Mouse (Mus musculus) CH12.LX (cell line): ENCODE results near the gene Ldlrad1. TPM values are rescaled to one million over a fixed set of nuclear protein-coding genes. Genes with fewer than 3 reads are reported as not detected.

Experiments used
- DNase-seq: peaks from one replicate; pipeline ENCODE4 v3.0.0-alpha.2; 2013; ENCODE audit errors: extremely low read depth
- H3K27ac ChIP-seq: 2 replicates; pipeline ENCODE4 v1.5.1; 2012; ENCODE audit warnings: low read depth, mild to moderate bottlenecking, control low read depth, moderate library complexity; ENCODE audit not compliant: insufficient read depth
- H3K27me3 ChIP-seq: replicated peaks from 2 replicates; pipeline ENCODE3; 2012; ENCODE audit warnings: inconsistent platforms
- H3K36me3 ChIP-seq, 2 experiments: replicated peaks in 1 of 2; 2 replicates each; pipeline versions ENCODE3 to v1.6.1; 2012; ENCODE audit warnings: inconsistent platforms in 1 of 2, low read length in 1 of 2, mild to moderate bottlenecking in 1 of 2, mixed read lengths in 1 of 2, moderate library complexity in 1 of 2; ENCODE audit not compliant: control insufficient read depth in 1 of 2, insufficient read depth in 1 of 2
- H3K4me1 ChIP-seq, 2 experiments: 2 replicates each; pipeline ENCODE4 v1.6.1; 2012; ENCODE audit warnings: inconsistent platforms in 1 of 2, moderate library complexity in 1 of 2; ENCODE audit not compliant: insufficient read depth in 2 of 2, control insufficient read depth in 1 of 2
- H3K4me2 ChIP-seq: 2 replicates; pipeline ENCODE4 v1.6.1; 2012; ENCODE audit warnings: low read depth, mild to moderate bottlenecking, control low read depth; ENCODE audit not compliant: poor library complexity, insufficient read depth, severe bottlenecking
- H3K4me3 ChIP-seq, 3 experiments: fragments of 150-350 bp in 1 of 3; sonication (generic) in 1 of 3; replicated peaks in 1 of 3; 2 replicates each; pipeline versions ENCODE3 to v1.5.1; 2011 to 2012; ENCODE audit warnings: low read depth in 2 of 3, low read length in 2 of 3, mild to moderate bottlenecking in 2 of 3, moderate library complexity in 2 of 3, control low read depth in 1 of 3, improper control_type of control experiment in 1 of 3, inconsistent platforms in 1 of 3, mixed read lengths in 1 of 3; ENCODE audit not compliant: poor library complexity in 1 of 3
- H3K79me2 ChIP-seq: replicated peaks from 2 replicates; pipeline ENCODE4 v1.6.1; 2012; ENCODE audit warnings: mild to moderate bottlenecking, moderate library complexity; ENCODE audit not compliant: control insufficient read depth, poor library complexity, insufficient read depth, severe bottlenecking; ENCODE audit errors: extremely low read depth
- H3K9ac ChIP-seq: 2 replicates; pipeline ENCODE4 v1.6.1; 2012; ENCODE audit warnings: low read depth, mild to moderate bottlenecking, control low read depth, moderate library complexity; ENCODE audit not compliant: insufficient read depth
- H3K9me3 ChIP-seq: replicated peaks from 2 replicates; pipeline ENCODE3; 2012; ENCODE audit warnings: low read length, inconsistent platforms, mixed read lengths
- BHLHE40 ChIP-seq: IDR thresholded peaks from 2 replicates; pipeline ENCODE4 v1.6.1; 2011; ENCODE audit warnings: mild to moderate bottlenecking, low read depth, low read length, improper control_type of control experiment
- CHD1 ChIP-seq: IDR thresholded peaks from 2 replicates; pipeline ENCODE4 v1.6.1; 2012; ENCODE audit warnings: low read depth, low read length, improper control_type of control experiment, inconsistent platforms
- CTCF ChIP-seq, 2 experiments: IDR thresholded peaks in 1 of 2; conservative IDR thresholded peaks in 1 of 2; 2 replicates each; pipeline ENCODE4 v1.5.1; 2011 to 2012; ENCODE audit warnings: low read depth in 2 of 2, low read length in 2 of 2, improper control_type of control experiment in 1 of 2, inconsistent platforms in 1 of 2, mild to moderate bottlenecking in 1 of 2, moderate library complexity in 1 of 2
- ELF1 ChIP-seq: IDR thresholded peaks from 2 replicates; pipeline ENCODE4 v1.6.1; 2014; ENCODE audit warnings: low read depth, mild to moderate bottlenecking, inconsistent platforms, low read length, improper control_type of control experiment
- ETS1 ChIP-seq: conservative IDR thresholded peaks from 2 replicates; pipeline ENCODE4 v1.6.1; 2012; ENCODE audit warnings: low read depth, mild to moderate bottlenecking, inconsistent platforms, low read length, improper control_type of control experiment, moderate library complexity
- GABPA ChIP-seq: IDR thresholded peaks from 2 replicates; pipeline ENCODE4 v1.6.1; 2012; ENCODE audit warnings: low read depth, low read length, improper control_type of control experiment, inconsistent platforms; ENCODE audit not compliant: insufficient replicate concordance
- JUN ChIP-seq: IDR thresholded peaks from 2 replicates; pipeline ENCODE4 v1.6.1; 2011; ENCODE audit warnings: low read depth, mild to moderate bottlenecking, low read length, improper control_type of control experiment, moderate library complexity; ENCODE audit not compliant: insufficient read depth
- JUND ChIP-seq: conservative IDR thresholded peaks from 2 replicates; pipeline ENCODE4 v1.6.1; 2011; ENCODE audit warnings: low read depth, low read length, improper control_type of control experiment
- KAT2A ChIP-seq: IDR thresholded peaks from 2 replicates; pipeline ENCODE4 v1.6.1; 2012; ENCODE audit warnings: low read length, improper control_type of control experiment, inconsistent platforms; ENCODE audit not compliant: insufficient replicate concordance
- MAFK ChIP-seq: IDR thresholded peaks from 2 replicates; pipeline ENCODE4 v1.6.1; 2011; ENCODE audit warnings: low read length, improper control_type of control experiment; ENCODE audit not compliant: insufficient replicate concordance
- MAX ChIP-seq: IDR thresholded peaks from 2 replicates; pipeline ENCODE4 v1.6.1; 2011; ENCODE audit warnings: low read length, improper control_type of control experiment
- MXI1 ChIP-seq: IDR thresholded peaks from 2 replicates; pipeline ENCODE4 v1.6.1; 2011; ENCODE audit warnings: mild to moderate bottlenecking, low read depth, low read length, improper control_type of control experiment
- MYC ChIP-seq: IDR thresholded peaks from 2 replicates; pipeline ENCODE4 v1.6.1; 2011; ENCODE audit warnings: low read depth, mild to moderate bottlenecking, improper control_type of control experiment, low read length
- NRF1 ChIP-seq: IDR thresholded peaks from 2 replicates; pipeline ENCODE4 v1.6.1; 2014; ENCODE audit warnings: low read depth, mild to moderate bottlenecking, inconsistent platforms, low read length, improper control_type of control experiment, moderate library complexity
- PAX5 ChIP-seq: IDR thresholded peaks from 2 replicates; pipeline ENCODE4 v1.6.1; 2012; ENCODE audit warnings: low read length, inconsistent platforms, mixed read lengths
- RAD21 ChIP-seq: IDR thresholded peaks from 2 replicates; pipeline ENCODE4 v1.6.1; 2011; ENCODE audit warnings: low read depth, mild to moderate bottlenecking, low read length, improper control_type of control experiment, moderate library complexity
- USF1 ChIP-seq: IDR thresholded peaks from 2 replicates; pipeline ENCODE4 v1.6.1; 2014; ENCODE audit warnings: low read depth, mild to moderate bottlenecking, inconsistent platforms, low read length, improper control_type of control experiment
- ZKSCAN1 ChIP-seq: IDR thresholded peaks from 2 replicates; pipeline ENCODE4 v1.6.1; 2012; ENCODE audit warnings: low read depth, inconsistent platforms, low read length, improper control_type of control experiment, borderline replicate concordance
- ZMIZ1 ChIP-seq: IDR thresholded peaks from 2 replicates; pipeline ENCODE4 v1.6.1; 2012; ENCODE audit warnings: low read depth, mild to moderate bottlenecking, inconsistent platforms, low read length, improper control_type of control experiment
- ZNF384 ChIP-seq: IDR thresholded peaks from 2 replicates; pipeline ENCODE4 v1.6.1; 2012; ENCODE audit warnings: low read depth, low read length, improper control_type of control experiment, inconsistent platforms
- dilution Hi-C: fragments of 300-500 bp; cut with MboI; formaldehyde crosslinking; loops from 2 replicates; pipeline ENCODE4 v1.14.3; 2020; ENCODE audit warnings: low sequenced_read_pairs; ENCODE audit not compliant: extremely low pct_unique_long_range_greater_than_20kb, extremely low pct_ligation_motif_present
- in situ Hi-C: fragments of 300-500 bp; cut with MboI; formaldehyde crosslinking; loops from 3 replicates; pipeline ENCODE4 v1.14.3; 2019; ENCODE audit warnings: low sequenced_read_pairs, low pct_ligation_motif_present, low pct_unique_long_range_greater_than_20kb, mixed read lengths
- polyA plus RNA-seq: library from polyadenylated mRNA; unstranded; fragments of >175 nt; gene quantifications from 2 replicates; pipeline ENCODE4 v1.2.1, GENCODE M21; 2012; ENCODE audit warnings: low read depth; ENCODE audit not compliant: insufficient read length
- total RNA-seq, 2 experiments: library from RNA; depleted of rRNA; stranded (reverse); fragments of 300-350 nt in 1 of 2; fragments of >200 nt in 1 of 2; gene quantifications; 2 replicates each; pipeline ENCODE4 v1.2.3; 2012 to 2014

Ldlrad1 gene
- total and polyA plus RNA-seq, 3 experiments = not detected

- no peak for TF ChIP-seq BHLHE40
- TF ChIP-seq, all 38 proteins: peak for 3
Measured at GRCm38 (mm10) chr4:107243365-107244333, 34.7 kb downstream of the Ldlrad1 start (continued).

- peaks cover 7 to 38% of the 10 kb centered on the region in 2 experiments; a peak in 3 of 4 replicates for H3K4me1 ChIP-seq
Measured at GRCm38 (mm10) chr4:107245368-107245767, 36.4 kb downstream of the Ldlrad1 start.

GRCm38 (mm10) chr4:107246040-107246439, 37.1 kb downstream of the Ldlrad1 start:
- DNase-seq = no peak
- Histone ChIP-seq H3K4me2 (no peak overlapping the region), H3K79me2 (no peaks in the 10 kb centered on the region; the same call in 1 of the 2 replicates), H3K9me3 (no peaks in the 10 kb centered on the region)
- TF ChIP-seq ETS1 (no peak), CHD1 (no peak), MXI1 (no peak), MAFK (no peak), BHLHE40 (no peak), GABPA (no peak), PAX5 (no peak), JUND (no peak), KAT2A (no peak), RAD21 (no peak), ELF1 (no peak)
- TF ChIP-seq, all 38 proteins: peak for 0
- H3K9ac ChIP-seq = no peak overlapping the region
- no peaks in the 10 kb centered on the region for H3K27me3 ChIP-seq
- dilution Hi-C loops = no loop called here
- no peak overlapping the region for H3K4me3 ChIP-seq
- peaks cover 7 to 44% of the 10 kb centered on the region in 2 experiments; a peak in 3 of 4 replicates for H3K4me1 ChIP-seq
- in situ Hi-C loops = no loop called here
- peaks cover 8 to 46% of the 10 kb centered on the region in 2 experiments for H3K36me3 ChIP-seq
- no peak overlapping the region for H3K27ac ChIP-seq

More at GRCm38 (mm10) chr4:107245368-107245767, 36.4 kb downstream of the Ldlrad1 start:
- H3K79me2 ChIP-seq = no peaks in the 10 kb centered on the region; the same call in 1 of the 2 replicates
- no peak overlapping the region for H3K27ac ChIP-seq
- TF ChIP-seq JUN (no peak), ELF1 (no peak), GABPA (no peak), MAX (no peak), USF1 (no peak), RAD21 (no peak), ZMIZ1 (no peak), MXI1 (no peak), CTCF (conservative IDR thresholded peaks at IDR 0.05 in 1 of 2, IDR thresholded peaks at IDR 0.05 in 1 of 2; ENCODE audit: low read depth in 2 of 2, low read length in 2 of 2) (no peak), ZKSCAN1 (no peak), ZNF384 (no peak), MYC (no peak), NRF1 (no peak)
- H3K27me3 ChIP-seq = no peaks in the 10 kb centered on the region
- H3K9me3 ChIP-seq = no peaks in the 10 kb centered on the region
- H3K4me2 ChIP-seq = no peak overlapping the region
- in situ Hi-C loops (no loop called here), dilution Hi-C loops (no loop called here)
- H3K4me3 ChIP-seq = no peak overlapping the region
- no peak for DNase-seq
- H3K36me3 ChIP-seq = peaks cover 12 to 51% of the 10 kb centered on the region in 2 experiments
- no peak overlapping the region for H3K9ac ChIP-seq
